Mouse (Mus musculus): ENCODE results near the gene Nsf.

GRCm38 (mm10) chr11:103970876-103971275, 17.0 kb upstream of the Nsf start:
- TF ChIP-seq CTCF (IDR thresholded peaks at IDR 0.05; ENCODE audit: extremely low read depth, insufficient read depth, low read length) (no peak), POLR2A (IDR thresholded peaks at IDR 0.05; ENCODE audit: extremely low read depth, insufficient read depth, low read length) (no peak)
